In genomic region chr11:83299724-83300123, GRCm38 (mm10) we compare ENCODE assay signal across 12 mouse cellular contexts. TPM values are rescaled to one million over a fixed set of nuclear protein-coding genes. Genes with fewer than 3 reads are reported as not detected.
DNase-seq lines count a peak whose midpoint lies in the region; ATAC-seq and TF ChIP-seq lines count a peak whose summit lies in the region.
"Had no signal": no experiment of that assay in that cellular context is flagged by ENCODE, and none has a peak within 500 bp of the region (broad histone marks: within the 10 kb centered on the region; RNA-seq: fewer than 3 reads in every experiment).

No protein-coding gene starts in this region.

- peak overlapping the region; percentile 81; the same call in 1 of the 2 replicates for H3K9ac ChIP-seq in ES-Bruce4 (ENCODE audit: low read depth, poor library complexity, severe bottlenecking)
- H3K9ac ChIP-seq in liver, embryonic 12.5 days = no peak overlapping the region

- TF ChIP-seq CTCF in kidney, adult 2 months (conservative IDR thresholded peaks at IDR 0.05; ENCODE audit: insufficient read depth, insufficient read length, low read depth, low read length) = no peak
- TF ChIP-seq CTCF in ES-Bruce4 (IDR thresholded peaks at IDR 0.05; ENCODE audit: low read depth, low read length) = no peak

- peaks cover 8% of the 10 kb centered on the region for H3K4me1 ChIP-seq in kidney, adult 2 months (ENCODE audit: control insufficient read depth, insufficient read depth, low read length)
- peaks cover 2% of the 10 kb centered on the region for H3K4me1 ChIP-seq in ES-Bruce4 (ENCODE audit: control insufficient read depth, insufficient read depth, low read length)
- peaks cover 68% of the 10 kb centered on the region for H3K4me1 ChIP-seq in liver, embryonic 12.5 days

- TF ChIP-seq EP300 in ES-Bruce4 (IDR thresholded peaks at IDR 0.05; ENCODE audit: insufficient read depth, low read depth, low read length) = no peak

- no peaks in the 10 kb centered on the region for H3K9me3 ChIP-seq in ES-Bruce4 (replicated peaks; ENCODE audit: control insufficient read depth, insufficient read depth, low read length, poor library complexity, severe bottlenecking)
- H3K9me3 ChIP-seq in liver, embryonic 12.5 days (replicated peaks) = no peaks in the 10 kb centered on the region
- H3K9me3 ChIP-seq: heart, embryonic 15.5 days had no signal

- WGBS in kidney, adult 2 months = 92% methylated on average over 9 of the region's 9 CpGs
- 91% methylated on average over 9 of the region's 9 CpGs for WGBS in liver, embryonic 12.5 days (ENCODE audit: insufficient replicate concordance)

- H3K4me3 ChIP-seq in kidney, adult 2 months (ENCODE audit: insufficient read depth, low read depth, low read length) = no peak overlapping the region
- no peak overlapping the region for H3K4me3 ChIP-seq in ES-Bruce4 (ENCODE audit: low read depth, low read length)
- peak overlapping the region; percentile 74; the same call in 1 of the 2 replicates for H3K4me3 ChIP-seq in liver, embryonic 12.5 days

- H3K27ac ChIP-seq in kidney, adult 2 months (ENCODE audit: insufficient read depth, low read depth, low read length) = no peak overlapping the region
- no peak overlapping the region for H3K27ac ChIP-seq in ES-Bruce4 (ENCODE audit: insufficient read depth, low read length)
- no peak overlapping the region for H3K27ac ChIP-seq in liver, embryonic 12.5 days

- DNase-seq in cerebellum, adult 9-11 months = peak; percentile 48
- peak; percentile 19 for DNase-seq in kidney, adult 9 months
- DNase-seq in kidney, adult 2 months = no peak
- DNase-seq in right cerebral cortex, postnatal 36 days (ENCODE audit: low spot score in 2 of 2) = no peak
- no peak for DNase-seq in embryo, embryonic 10.5 days (ENCODE audit: low spot score)
- DNase-seq: gastrocnemius, postnatal 14 days; kidney, adult 18-20 months; thymus, adult 2 months had no signal

- no peaks in the 10 kb centered on the region for H3K27me3 ChIP-seq in kidney, adult 2 months (replicated peaks; ENCODE audit: control insufficient read depth, insufficient read depth, low read length)
- H3K27me3 ChIP-seq in ES-Bruce4 (ENCODE audit: control insufficient read depth, insufficient read depth, low read length, poor library complexity, severe bottlenecking) = no peaks in the 10 kb centered on the region
- no peaks in the 10 kb centered on the region for H3K27me3 ChIP-seq in liver, embryonic 12.5 days (replicated peaks)
- H3K27me3 ChIP-seq: heart, embryonic 15.5 days had no signal

- peak overlapping the region; percentile 74 for H3K4me2 ChIP-seq in liver, embryonic 12.5 days

- ATAC-seq in cerebellum, adult (ENCODE audit: insufficient number of reproducible peaks, low FRiP score, low TSS enrichment) = no peak
- ATAC-seq in liver, embryonic 12.5 days = no peak

- TF ChIP-seq POLR2A in kidney, adult 2 months (IDR thresholded peaks at IDR 0.05; ENCODE audit: low read depth, low read length) = no peak
- TF ChIP-seq POLR2A in ES-Bruce4 (IDR thresholded peaks at IDR 0.05; ENCODE audit: insufficient read depth, low read length) = no peak

- no peaks in the 10 kb centered on the region; the same call in 1 of the 2 replicates for H3K36me3 ChIP-seq in kidney, adult 2 months (ENCODE audit: control insufficient read depth, insufficient read depth, low read length)
- H3K36me3 ChIP-seq in ES-Bruce4 (ENCODE audit: control insufficient read depth, insufficient read depth, low read length, poor library complexity, severe bottlenecking) = peaks cover 21% of the 10 kb centered on the region
- H3K36me3 ChIP-seq in liver, embryonic 12.5 days = peaks cover 33% of the 10 kb centered on the region

RNA-seq across cellular contexts. Expression of gene Ap2b1, which starts 0.9 kb away (rescaled TPM):
- polyA plus RNA-seq in kidney, adult 2 months (2012; rRNA removed) = 34.9 and 37.4 TPM in 2 replicates
- 190 and 196 TPM in 2 replicates for polyA plus RNA-seq in ES-Bruce4 (2011; ENCODE audit: insufficient read depth, insufficient read length, low read depth, missing spikeins)
- polyA plus RNA-seq in liver, embryonic 12.5 days (2016; fragmentation: Nextera tagmentation; extraction: Ambion mirVana) = 32.8 and 33.4 TPM in 2 replicates

RNA-seq across cellular contexts. Expression of gene Pex12, which starts 2.7 kb away (rescaled TPM):
- polyA plus RNA-seq in kidney, adult 2 months (2012; rRNA removed) = 11.4 and 11.8 TPM in 2 replicates
- 10.4 and 11.8 TPM in 2 replicates for polyA plus RNA-seq in ES-Bruce4 (2011; ENCODE audit: insufficient read depth, insufficient read length, low read depth, missing spikeins)
- polyA plus RNA-seq in liver, embryonic 12.5 days (2016; fragmentation: Nextera tagmentation; extraction: Ambion mirVana) = 8.2 and 8.3 TPM in 2 replicates

RNA-seq across cellular contexts. Expression of gene Slfn14, which starts 13.2 kb away (rescaled TPM):
- 0.03 TPM in 1 of 2 replicates, not detected in the other for polyA plus RNA-seq in kidney, adult 2 months (2012; rRNA removed)
- polyA plus RNA-seq in ES-Bruce4 (2011; ENCODE audit: insufficient read depth, insufficient read length, low read depth, missing spikeins) = not detected in 2 replicates
- 14.5 and 15.6 TPM in 2 replicates for polyA plus RNA-seq in liver, embryonic 12.5 days (2016; fragmentation: Nextera tagmentation; extraction: Ambion mirVana)
- polyA plus RNA-seq: thymus, adult 2 months had no signal

Comparison
In these comparisons a context has a peak if more than half of its experiments do, and no peak if none do; other contexts are left out.
1. DNase-seq: peak in cerebellum, adult 9-11 months (single experiment) and kidney, adult 9 months (single experiment); none in kidney, adult 2 months (single experiment), right cerebral cortex, postnatal 36 days (0 of 2) and embryo, embryonic 10.5 days (single experiment).
2. RNA of gene Slfn14, which starts 13.2 kb away (polyA plus RNA-seq): 14.5 to 15.6 TPM in liver, embryonic 12.5 days; 0.03 TPM in kidney, adult 2 months and not detected in ES-Bruce4; every median in the first group is over 10 times any median in the second.